Mouse (Mus musculus) kidney, postnatal 25 days (tissue): ENCODE data around the gene Faim.
A peak's percentile ranks its signal among the peaks of the same experiment; 100 is the strongest.

Source experiments
- DNase-seq, 2 experiments: peaks; one replicate each; pipeline ENCODE4 v3.0.0; 2021; ENCODE audit warnings: mixed read lengths in 2 of 2

Faim gene

DNA sequence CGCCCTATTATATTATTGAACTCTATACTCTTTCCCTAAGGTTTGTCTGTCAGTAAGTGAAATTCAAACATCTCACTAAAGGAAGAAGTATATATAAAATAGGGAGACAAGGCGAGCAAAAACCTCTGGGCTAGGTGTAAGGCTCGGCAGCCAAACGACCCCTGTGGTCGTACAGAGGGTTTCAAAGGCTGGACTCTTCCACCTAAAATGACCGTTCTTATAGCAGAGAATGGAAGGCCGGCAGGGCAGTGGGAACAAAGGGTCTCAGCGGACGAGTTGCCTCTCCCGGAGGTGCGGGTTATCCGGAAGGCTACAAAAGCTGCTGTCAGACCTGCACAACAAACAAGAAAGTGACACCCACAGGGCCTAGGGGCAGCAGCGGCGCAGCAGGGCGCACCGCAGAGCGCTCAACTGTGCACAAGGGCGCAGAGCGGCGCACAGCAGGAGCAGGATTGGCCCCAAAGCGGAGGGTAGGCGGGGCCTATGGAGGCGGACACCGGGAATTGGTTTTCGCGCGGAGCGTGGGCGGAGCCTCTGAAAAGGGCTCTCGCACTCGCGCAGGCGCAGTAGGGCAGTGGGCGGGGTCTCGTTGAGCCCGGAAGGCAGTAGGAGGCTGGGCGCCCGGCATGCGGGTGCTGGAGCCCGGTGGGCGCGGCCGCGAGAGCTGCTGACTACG, at the start of gene Faim:
Faim (plus strand) TSS at position 574 of the 676 bp plus-strand sequence.
- peak; percentile 99 to 100 for DNase-seq

DNA sequence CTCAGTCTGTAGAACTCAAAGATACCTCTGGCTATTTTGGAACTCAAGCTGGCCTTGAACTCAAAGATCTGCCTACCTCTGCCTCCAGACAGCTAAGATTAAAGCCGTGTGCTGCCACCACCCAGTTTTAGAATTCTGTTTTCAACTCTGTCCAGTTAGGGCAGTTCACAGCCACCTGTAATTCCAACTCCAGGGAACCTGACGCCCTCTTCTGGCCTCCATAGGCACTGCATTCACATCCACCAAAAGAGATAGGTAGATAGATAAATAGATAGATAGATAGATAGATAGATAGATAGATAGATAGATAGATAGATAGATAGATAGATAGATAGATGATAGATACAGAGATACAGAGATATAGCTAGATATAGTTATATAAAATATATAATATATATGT, 46.9 kb upstream of the Faim start:
- no peak for DNase-seq

DNA sequence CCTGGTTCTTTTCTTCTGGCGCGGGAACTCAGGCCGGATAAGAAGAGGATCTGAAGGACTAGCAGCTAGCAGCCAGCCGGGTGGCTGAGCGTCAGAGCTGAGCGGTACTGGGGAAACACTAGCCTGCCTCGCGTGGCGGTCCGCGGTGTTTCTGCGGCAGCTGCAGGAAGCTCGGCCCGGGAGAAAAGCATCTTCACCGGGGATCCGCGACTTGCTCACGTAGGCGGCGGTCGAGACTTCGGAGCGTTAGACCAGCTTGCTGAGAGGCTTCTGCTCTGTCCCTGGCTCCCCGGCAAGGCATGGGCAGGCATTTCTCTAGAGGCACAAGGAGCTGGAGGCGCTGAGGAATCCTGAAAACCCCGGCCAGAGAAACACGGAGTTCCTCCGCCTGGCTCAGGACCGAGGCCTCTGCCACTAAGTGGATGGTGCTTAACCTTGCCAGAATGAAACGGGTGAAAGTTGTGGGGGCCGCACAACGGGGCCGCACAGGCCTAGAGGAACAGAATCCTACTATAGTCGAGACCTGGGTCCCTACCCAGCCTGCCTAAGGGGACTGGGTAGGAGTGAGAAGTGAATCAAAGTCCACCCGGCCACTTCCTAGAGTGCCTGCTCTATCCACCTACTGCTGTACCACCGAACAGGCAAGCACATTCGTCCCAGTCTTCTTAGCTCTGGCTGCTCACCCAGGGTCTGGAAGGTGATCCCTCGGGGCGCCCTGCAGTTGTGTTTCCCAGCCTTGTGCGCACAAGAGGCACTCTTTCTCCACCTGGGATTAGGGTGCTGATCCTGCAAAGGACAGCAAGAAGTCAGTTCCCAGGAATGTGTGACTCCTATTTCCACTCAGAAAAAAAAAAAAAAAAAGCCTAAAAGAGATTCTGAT, 33.8 kb upstream of the Faim start:
- no peak for DNase-seq

DNA sequence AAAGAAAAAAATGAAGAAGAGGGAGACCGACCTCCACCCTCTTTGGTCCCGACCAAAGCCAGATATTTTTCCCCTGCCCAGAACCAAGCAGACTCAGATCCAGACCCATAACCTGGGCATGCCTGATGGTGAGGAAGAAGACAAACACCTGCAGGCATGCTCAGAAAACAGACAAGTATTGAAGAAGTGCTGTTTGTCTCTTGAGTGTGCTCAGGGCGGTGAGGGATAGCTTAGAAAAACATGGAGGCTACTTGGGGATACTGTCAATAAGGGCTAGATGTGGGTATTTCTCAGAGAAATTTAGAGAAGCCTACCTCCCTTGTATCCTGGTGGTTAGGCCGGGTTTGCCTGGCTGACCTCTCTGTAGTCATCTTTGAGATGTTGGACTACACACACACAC, 32.9 kb upstream of the Faim start:
- DNase-seq, result no peak

DNA sequence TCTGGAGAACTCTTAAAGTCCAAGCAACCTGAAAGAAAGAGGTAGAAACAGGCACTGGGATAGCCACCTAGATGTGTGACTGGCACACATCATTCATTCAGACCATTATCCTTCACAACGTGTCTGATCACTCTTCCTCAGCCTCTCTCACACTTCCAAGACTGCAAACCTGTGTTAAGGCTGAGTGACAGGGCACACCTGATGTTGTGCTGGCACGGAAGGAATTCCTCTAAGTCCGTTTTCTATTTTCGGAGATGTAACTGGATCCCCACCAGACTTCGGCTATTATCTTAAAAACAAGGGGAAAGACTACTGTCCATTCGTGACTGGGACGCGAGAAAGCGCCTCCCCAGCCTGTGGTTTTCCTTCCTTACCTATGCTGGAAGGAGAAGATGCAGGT, 32.3 kb upstream of the Faim start:
- DNase-seq, result no peak

DNA sequence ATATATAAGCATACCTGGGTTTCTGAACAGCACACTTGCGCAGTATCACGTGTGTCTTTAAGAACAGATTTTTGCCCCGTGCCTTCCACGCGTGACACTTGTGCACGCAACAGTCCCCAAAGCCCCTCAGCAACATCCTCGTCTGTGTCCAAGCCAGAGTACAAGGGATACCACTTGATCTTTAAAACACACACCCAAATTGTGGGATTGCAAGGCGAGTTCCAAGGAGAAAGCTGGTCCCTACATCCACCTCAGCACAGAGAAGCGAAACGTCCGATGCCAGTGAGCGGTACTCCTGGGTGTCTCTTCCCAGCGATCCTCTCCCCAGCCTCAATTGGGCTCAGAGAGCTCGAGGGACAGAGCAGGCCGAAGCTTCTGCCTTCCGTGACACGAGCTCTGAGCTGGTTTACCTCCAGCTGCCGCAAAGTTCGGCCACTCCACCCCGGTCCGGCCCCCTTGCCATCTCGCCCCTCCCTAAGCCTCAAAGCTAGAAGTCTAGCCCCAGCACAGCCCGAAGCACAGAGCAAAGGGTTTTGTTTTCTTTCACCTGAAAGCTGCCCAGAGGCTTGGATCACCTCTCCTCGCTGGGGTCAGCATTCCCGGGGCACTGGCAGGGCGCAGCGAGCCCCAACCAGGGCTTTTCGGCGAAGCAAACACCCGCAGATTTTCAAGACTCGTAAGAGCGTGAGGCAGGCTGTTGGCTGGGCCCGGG, 31.6 kb upstream of the Faim start:
- DNase-seq, result no peak

DNA sequence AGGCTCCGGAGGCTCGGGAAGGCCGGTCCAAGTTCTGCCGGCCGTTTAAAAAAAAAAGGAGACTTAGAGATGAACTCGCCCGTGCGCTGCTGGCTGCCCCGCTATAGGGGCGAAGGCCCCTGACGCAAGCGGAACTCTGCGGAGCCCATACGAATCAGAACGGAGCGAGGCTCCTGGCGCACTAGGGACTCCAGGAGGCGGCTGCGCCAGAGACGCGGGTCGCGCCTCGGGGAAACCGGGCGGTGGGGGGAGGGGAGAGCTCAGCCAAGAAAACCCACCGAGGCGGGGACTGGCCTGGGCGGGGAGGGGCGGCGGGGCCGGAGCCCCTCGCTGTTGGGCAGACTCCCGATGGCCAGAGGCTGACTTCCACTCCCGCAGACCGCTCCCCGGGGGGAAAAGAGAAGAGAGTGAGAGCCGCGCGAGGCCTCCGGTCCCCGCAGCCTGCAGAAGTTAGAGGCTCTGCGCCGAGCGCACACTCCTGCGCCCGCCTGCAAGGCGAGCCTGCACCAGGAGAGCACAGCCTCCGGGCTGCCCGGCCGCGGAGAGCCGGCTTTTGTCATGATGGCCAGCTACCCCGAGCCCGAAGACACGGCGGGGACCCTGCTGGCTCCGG, 31.0 kb upstream of the Faim start, which contains the start of gene Foxl2:
Foxl2 (plus strand) TSS at position 186 of the 613 bp plus-strand sequence.
- DNase-seq, result no peak

DNA sequence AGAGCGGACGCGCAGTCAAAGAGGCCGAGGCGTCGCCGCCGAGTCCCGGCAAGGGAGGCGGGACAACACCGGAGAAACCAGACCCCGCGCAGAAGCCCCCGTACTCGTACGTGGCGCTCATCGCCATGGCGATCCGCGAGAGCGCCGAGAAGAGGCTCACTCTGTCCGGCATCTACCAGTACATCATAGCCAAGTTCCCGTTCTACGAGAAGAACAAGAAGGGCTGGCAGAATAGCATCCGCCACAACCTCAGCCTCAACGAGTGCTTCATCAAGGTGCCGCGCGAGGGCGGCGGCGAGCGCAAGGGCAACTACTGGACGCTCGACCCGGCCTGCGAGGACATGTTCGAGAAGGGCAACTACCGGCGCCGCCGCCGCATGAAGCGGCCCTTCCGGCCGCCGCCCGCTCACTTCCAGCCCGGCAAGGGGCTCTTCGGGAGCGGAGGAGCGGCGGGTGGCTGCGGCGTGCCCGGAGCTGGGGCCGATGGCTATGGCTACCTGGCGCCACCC, 30.4 kb upstream of the Faim start:
- peak; percentile 34 to 58 for DNase-seq

DNA sequence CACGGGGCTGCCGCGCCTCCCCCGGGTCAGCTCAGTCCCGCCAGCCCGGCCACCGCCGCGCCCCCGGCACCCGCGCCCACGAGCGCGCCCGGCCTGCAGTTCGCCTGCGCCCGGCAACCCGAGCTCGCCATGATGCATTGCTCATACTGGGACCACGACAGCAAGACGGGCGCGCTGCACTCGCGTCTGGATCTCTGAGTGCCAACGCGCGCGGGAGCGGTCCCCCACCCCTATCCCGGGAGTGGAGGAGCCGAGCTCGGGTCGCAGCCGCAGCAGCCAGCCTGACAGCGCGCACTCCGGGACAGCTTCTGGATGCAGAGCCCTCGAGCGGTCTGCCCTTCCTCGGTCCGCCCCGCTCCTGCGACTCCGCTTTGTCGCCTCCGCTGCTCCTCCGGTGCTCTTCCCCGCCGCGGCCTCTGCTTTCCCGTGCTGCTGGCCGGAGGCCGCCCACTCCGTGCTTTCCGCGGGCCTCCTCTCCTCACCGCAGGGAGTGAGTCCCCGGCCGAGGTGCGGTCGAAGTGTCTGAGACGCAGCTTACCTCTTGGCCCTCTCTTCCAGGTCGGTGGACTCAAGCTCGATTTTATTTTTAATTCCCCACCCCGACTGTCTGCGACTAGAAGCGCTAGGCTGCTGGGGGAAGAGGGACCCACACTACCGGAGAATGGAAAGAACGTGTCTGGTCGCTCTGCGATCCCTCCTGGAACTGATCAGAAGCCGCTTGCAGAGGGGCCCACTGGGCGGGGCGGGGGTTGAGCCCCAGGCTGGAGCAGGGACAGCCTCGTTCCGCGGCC, 29.4 kb upstream of the Faim start:
- DNase-seq, result no peak

DNA sequence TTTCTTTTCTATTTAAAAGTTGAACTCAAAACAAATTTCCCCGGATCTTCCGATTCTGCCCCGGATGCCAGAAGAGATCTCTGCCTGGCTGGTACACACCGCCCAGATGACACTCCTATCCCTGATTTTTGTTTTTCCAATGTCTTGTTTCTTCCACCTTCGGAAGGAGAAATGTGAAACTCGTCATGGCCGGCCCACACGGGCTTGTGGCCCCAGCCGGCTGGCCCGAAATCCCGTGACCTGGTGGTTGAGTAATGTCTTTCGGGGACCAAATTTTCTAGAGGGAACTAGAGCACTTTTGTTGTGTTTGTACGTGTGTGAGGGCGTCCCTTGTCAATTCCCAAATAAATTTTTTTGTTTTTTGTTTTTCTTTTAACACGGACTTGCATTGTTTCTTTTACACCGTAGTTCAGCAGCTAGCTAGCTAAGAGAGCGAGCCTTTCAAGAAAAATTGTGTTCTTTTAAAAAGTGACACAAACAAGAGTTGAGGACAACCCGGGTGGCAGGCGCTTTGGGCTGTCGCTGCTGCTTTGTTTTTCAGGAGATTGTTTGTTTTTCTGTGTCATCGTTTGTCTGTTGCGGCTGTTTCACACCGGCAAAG, 28.3 kb upstream of the Faim start:
- DNase-seq, result no peak

DNA sequence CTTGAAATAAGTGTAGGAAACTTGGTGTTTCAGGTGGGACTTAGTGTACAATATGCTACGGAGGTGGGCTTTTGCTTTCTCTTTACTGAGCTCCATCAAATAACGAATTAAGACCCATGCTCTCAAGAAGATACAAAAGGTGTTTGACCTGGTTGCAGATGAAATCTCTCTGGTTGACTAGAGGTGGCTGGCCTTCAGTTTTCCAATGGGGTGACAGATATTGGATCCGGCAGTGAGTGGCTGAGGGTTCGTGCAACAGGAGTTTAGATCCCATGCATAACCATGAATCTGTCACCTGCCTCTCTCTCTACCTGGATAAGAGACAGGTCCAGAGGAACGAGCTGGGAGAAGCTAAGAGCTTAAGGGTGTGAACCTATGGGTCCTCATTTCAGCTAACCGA, 27.5 kb upstream of the Faim start:
- no peak for DNase-seq

DNA sequence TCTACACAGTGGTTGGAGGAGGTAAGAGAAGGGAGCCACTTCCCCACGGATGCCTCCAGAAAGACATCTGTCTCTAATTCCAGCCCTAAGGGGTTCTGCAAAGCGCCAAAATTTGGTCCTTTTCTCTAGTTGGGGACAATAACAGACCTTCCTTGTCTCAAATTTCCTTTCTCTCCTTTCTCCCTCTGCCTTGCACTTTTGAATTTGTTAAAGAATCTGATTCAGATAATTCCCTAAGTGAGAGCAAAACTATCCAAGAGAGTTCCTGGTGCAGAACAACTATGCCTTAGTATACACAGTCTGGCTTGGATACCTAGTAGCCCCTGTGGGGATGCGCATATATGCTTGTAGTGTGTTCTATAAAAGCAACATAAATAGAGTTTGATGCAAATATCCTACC, 26.3 kb upstream of the Faim start:
- no peak for DNase-seq

DNA sequence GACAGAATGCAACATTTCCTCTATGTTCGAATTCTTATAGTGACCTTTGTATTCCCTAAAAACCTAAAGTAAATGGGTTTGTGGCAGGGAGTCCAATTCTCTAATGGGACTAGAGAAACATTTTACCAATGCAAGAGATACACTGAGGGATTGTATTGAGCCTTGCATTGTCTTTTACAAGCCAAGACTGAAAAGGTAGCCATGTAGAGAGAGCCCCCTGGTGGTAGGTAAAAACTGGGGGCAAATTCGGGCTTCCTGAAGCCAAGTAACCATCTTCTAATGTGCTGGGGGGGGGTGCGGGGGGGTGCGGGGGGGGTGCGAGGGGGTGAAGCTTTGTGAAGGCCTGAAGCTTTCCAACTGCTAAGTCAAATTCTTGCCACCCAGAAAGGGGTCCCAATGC, 25.8 kb upstream of the Faim start:
- no peak for DNase-seq

DNA sequence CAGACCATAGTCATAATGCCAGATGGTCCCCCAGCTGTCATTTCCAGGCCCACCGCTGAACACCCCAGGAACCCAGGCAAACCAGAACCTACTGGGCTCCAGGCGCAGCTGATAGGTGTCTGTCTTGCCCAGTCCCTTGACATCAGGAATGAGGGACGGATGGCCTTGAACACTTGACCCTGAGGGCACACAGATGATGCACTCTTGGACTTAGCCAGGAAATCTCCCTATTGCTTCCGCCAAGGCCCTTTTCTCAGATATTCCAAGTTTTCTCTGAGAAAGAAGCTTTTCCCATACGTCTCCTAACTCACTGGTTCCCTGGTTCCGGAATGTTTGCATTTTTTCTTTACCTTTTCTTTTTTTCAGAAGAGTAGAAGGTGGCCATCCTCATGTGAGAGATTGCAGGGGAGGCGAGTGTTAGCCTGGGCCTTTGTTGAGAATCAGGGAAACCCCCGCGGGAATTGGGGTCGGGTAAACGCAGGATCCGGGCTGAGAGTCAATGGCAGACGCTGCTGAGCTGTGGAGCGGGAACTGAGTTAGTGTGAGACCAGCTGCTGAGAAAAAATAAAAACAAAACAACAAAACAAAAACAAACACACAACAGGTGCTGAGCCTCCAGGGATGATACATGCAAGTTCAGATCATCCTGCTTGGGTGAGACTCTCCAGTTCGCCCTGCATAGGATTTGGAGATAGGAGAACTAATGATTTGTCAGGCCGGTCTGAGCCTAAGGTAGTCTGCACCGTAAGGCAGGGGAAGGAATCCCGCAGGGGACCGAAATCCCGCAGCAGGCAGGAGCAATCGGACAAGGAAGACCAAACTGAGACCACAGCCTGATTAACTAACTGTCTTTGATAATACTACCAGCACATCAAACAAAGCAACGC, 24.3 kb upstream of the Faim start:
- DNase-seq, result no peak

DNA sequence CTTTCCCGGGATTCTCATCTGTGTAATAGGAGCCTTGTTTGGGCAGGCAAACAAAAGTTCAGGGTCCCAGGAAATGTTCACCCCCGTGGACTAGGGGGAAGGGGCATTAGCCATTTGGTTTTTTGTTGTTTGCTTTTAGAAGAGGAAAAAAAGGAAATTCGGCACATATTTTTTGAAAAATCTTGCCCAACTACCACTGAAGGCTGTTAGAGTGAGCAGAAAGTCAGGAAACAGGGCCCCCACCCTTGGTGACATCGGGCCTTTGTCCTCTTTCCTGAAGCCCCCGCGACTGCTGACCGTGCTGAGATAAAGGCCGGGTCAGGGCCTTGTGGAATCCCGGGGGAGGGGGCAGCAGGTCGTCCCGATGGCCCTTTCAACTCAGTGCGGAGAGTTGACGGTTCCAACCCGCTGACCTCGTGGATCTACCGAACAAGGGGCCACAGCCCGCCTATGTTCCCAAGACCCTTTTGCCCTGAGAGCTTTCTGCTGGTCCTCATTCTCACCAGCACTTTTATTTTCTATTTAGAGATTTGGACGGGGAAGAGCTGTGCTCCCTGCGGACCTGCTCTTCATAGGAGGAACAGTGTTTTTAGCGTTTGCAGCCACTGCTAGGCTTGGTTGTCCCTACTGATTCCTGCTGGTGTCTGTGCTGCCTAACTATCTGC, 23.6 kb upstream of the Faim start:
- DNase-seq, result no peak

DNA sequence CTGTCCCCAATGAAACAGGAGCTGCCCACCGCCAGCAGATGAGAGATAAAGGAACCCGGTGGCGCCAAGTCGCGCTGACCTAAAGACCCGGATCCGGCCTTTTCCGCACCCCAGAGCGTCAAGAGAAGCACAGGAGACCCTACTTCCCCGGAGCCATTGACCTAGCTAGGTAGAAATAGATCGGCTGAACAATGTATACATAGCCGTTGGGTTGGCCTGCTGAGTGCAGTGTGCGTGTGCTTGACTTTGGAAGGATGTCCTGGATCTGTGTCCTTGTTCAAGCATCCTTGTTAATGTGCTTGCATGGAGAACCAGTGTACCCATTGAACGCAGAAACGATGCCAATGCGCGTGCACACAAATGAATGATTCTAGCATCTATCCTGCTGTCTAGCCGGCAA, 22.5 kb upstream of the Faim start:
- DNase-seq, result no peak

DNA sequence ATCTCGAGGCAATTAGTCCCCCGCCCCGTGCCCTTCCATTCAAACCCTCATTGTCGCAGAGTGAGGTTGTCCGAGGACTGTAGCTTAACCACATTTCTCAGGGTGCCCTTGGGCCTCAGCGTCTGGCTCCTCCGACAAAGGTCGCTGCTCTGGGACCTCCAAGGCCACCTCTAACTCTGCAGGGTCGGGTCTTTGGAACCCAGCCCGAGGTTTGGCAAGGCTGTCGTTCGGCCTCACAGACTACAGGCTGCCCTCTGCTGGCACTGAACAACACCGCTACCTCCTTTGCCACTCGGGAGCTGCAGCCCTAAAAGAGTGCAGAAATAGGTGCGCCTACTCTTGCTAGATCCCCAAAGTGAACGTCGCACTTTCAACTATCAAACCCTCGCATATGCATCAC, 21.1 kb upstream of the Faim start:
- peak; percentile 48 to 50 for DNase-seq

DNA sequence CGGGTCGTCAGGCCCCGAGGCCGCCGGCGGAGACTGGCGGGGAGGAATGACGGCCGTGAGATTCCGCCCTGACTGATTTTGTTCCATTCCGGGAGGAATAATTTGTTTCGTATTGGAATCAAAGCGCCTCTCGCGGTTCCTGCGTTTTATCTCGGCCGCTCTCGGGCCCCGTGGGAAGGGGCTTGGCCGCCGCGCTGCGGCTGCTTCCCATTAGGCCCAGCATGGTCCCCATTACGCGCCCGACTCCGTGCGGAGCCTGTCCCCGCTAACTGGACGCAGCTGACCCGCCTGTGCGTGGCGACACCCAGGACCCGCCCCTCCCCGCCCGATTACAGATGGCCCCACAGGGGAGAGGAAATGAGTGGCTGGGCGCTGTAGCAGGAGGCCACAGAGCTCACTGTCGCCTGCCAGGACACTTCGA, 13.1 kb upstream of the Faim start:
- no peak for DNase-seq

DNA sequence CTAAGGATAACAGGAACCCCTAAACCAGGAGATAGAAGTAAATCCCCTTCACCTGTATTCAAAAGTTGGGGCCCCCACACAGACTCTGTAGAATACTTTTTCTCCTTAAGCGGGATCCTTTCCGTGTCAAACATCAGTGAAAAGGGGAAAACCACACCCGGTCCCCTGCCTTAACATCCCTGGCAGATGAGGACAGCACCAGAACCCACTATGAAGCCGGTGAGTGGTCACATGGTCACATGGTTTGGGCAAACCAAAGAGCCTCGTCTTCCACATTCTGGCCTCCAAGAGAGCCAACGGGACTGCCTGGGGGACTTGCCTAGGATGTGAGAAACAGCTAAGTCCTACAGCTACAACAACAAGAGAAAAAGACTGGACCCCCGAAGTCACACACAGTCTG, 12.6 kb upstream of the Faim start:
- no peak for DNase-seq

DNA sequence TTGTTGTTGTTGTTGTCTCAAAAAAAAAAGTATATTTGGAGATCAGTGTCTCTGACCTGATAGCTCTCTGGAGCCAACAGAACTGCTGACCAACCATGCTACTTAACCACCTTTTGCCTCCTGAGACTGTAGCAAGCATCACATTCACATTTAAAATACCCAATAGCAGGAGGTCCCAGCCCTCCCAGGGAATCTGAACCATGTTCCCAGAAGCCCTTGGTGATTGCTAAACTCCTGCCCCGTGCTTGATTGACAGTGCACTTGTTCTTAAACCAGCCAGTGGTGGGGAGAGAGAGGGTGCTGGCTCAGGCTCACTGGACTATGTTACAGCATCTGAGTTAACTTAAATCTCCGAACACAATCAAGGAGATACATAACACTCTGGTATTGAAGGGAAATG, 11.3 kb upstream of the Faim start:
- DNase-seq, result no peak
